Mouse (Mus musculus) kidney, adult 10 weeks (tissue): Measurements from ENCODE around the gene Tgfbr3. TPM values are rescaled to one million over a fixed set of nuclear protein-coding genes. Genes with fewer than 3 reads are reported as not detected.

Experiments
- polyA plus RNA-seq: library from polyadenylated mRNA; stranded (reverse); fragments of 350-450 nt; fragmentation: Illumina TruSeq; extraction: RNeasy Lipid Tissue Mini Kit (QIAGEN cat#74804); gene quantifications from one replicate; pipeline ENCODE4 v1.2.3, GENCODE M21; 2014; ENCODE audit warnings: low read depth, low replicate concordance

Gene Tgfbr3
- polyA plus RNA-seq = 23.6 TPM

GRCm38 (mm10) chr5:107289234-107289764, at the start of gene Tgfbr3:
Gene Tgfbr3 (minus strand): TSS chr5:107289629.

GRCm38 (mm10) chr5:107330916-107331421, 41.5 kb upstream of the Tgfbr3 start, which contains the start of gene Brdt:
Gene Brdt (plus strand): TSS chr5:107331159.

Other genes with a start within 250 kb of the Tgfbr3 start
- gene Brdt, start 41.5 kb upstream of the Tgfbr3 start, polyA plus RNA-seq = 2.4 TPM
- not detected for gene Ephx4, start 113.1 kb upstream of the Tgfbr3 start, polyA plus RNA-seq
- not detected for gene Lpcat2b, start 141.9 kb upstream of the Tgfbr3 start, polyA plus RNA-seq
- gene Btbd8, start 148.4 kb upstream of the Tgfbr3 start, polyA plus RNA-seq = 6.3 TPM
- gene Gm42669, start 218.0 kb upstream of the Tgfbr3 start, polyA plus RNA-seq = not detected
- gene 1700028K03Rik, start 245.1 kb upstream of the Tgfbr3 start, polyA plus RNA-seq = 0.24 TPM